Mouse (Mus musculus): ENCODE results near the gene Zfp580. TPM values are rescaled to one million over a fixed set of nuclear protein-coding genes. Genes with fewer than 3 reads are reported as not detected.
"Not testable (repeated sequence)": the region's sequence is repeated elsewhere in the genome, so short reads cannot be mapped to it uniquely, and the experiment has no call there.

Gene Zfp580
- polyA plus RNA-seq (2015; fragmentation: Nextera tagmentation; extraction: Ambion mirVana), result 48.7 and 54.0 TPM in 2 replicates

DNA sequence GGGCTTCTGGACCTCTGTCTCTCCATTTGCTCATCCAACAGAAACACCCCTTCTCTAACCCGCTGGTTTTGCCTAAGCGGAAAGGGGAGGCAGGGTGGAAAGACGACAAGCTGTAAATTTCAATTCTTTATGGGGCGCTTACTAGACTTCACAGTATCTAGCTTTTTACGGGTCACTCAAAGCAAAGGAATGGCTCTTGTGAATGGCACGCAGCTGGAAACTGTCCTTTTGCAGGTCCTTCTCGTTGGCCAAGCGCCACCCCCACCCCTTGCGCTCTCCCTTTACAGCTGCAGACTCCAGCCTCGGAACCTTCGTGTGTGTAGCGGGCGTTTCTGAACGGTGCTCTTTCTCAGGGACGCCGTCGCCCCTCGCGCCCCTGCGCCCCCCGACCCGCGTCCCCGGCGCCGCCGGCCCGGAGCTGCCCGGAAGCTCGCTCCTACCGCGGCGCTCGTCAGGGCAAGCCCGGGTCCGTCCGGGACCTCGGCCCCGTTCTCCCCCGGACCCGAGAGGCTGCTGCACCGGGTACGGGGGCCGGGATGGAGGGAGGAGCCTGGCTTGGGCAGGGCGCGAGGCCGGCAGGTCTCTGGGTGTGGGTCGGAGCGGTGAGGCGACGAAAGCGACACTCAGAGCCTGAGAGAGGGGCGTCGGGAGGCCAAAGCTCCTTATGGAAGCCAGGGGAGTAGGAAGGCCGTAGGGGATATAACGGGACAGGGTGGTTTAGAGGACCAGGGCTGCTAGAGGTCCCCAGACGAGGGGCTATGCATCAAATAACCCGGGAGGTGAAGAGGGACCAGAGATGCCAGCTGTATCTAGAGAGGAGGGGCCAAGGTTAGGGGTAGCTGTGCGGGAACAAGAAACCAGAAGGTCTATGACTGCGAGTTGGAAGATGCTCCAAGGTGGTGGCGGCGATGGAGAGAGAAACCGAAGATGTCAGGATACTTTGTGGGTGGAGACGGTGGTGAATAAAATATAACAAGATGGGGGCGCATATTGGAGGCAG lies at the start of gene Zfp580:
Zfp580 (plus strand) TSS at position 346 of the 1,000 bp plus-strand sequence.
- no peaks in the 10 kb centered on the region for H3K36me3 ChIP-seq (ENCODE audit: insufficient read depth, low read length)
- peaks cover 21% of the 10 kb centered on the region for H3K4me1 ChIP-seq (replicated peaks; ENCODE audit: insufficient read depth, low read length)
- H3K9me3 ChIP-seq (replicated peaks; ENCODE audit: low read length), result no peaks in the 10 kb centered on the region
- ATAC-seq (replicated peaks; ENCODE audit: low FRiP score, low read depth) (peak; percentile 83), DNase-seq (ENCODE audit: low spot score) (peak; percentile 81)
- H3K4me3 ChIP-seq (replicated peaks; ENCODE audit: low read depth, low read length), result peak within 1 kb of the TSS; percentile 60
- TF ChIP-seq CTCF (IDR thresholded peaks at IDR 0.05; ENCODE audit: low read depth), result no peak
- 1% methylated on average over 65 of the region's 65 CpGs for WGBS
- H3K9ac ChIP-seq (ENCODE audit: low read depth, low read length), result peak within 1 kb of the TSS; percentile 75
- peak within 1 kb of the TSS; percentile 60 for H3K27ac ChIP-seq
- H3K27me3 ChIP-seq (ENCODE audit: insufficient read depth, low read length), result peaks cover 23% of the 10 kb centered on the region
- H3K4me2 ChIP-seq (ENCODE audit: low read length), result peak within 1 kb of the TSS; percentile 81

DNA sequence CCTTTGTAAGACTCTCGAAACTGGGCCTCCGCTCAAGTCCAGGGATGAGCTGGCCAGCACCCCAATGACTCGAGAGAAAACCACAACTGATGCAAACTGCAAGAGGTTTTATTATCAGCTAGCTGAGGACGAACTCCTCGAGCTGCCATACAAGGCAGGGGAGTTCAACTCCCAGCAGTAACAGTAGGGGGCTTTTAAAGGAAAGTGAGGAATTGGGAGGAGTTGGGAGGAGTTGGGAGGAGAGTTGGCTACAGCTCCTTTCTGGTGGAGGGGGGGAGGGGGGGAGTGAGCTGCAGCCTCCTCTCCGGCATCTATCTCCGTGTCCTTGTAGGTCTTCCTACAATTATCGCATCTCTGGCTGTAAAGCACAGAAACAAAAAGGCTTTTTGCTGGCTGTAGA lies 48.5 kb upstream of the Zfp580 start:
- ATAC-seq (replicated peaks; ENCODE audit: low FRiP score, low read depth); DNase-seq (ENCODE audit: low spot score); H3K4me3 ChIP-seq (replicated peaks; ENCODE audit: low read depth, low read length); H3K27ac ChIP-seq; H3K36me3 ChIP-seq (ENCODE audit: insufficient read depth, low read length); H3K9ac ChIP-seq (ENCODE audit: low read depth, low read length); H3K9me3 ChIP-seq (replicated peaks; ENCODE audit: low read length); H3K27me3 ChIP-seq (ENCODE audit: insufficient read depth, low read length); H3K4me2 ChIP-seq (ENCODE audit: low read length); H3K4me1 ChIP-seq (replicated peaks; ENCODE audit: insufficient read depth, low read length): not testable (repeated sequence)
- 71% methylated on average over 8 of the region's 8 CpGs for WGBS

- Histone ChIP-seq H3K4me3 (replicated peaks; ENCODE audit: low read depth, low read length) (no peak overlapping the region), H3K36me3 (ENCODE audit: insufficient read depth, low read length) (peaks cover 57% of the 10 kb centered on the region), H3K27me3 (ENCODE audit: insufficient read depth, low read length) (no peaks in the 10 kb centered on the region), H3K9me3 (replicated peaks; ENCODE audit: low read length) (no peaks in the 10 kb centered on the region), H3K4me1 (replicated peaks; ENCODE audit: insufficient read depth, low read length) (no peaks in the 10 kb centered on the region), H3K27ac (no peak overlapping the region), H3K4me2 (ENCODE audit: low read length) (no peak overlapping the region), H3K9ac (ENCODE audit: low read depth, low read length) (no peak overlapping the region)
- ATAC-seq (replicated peaks; ENCODE audit: low FRiP score, low read depth), result no peak
- TF ChIP-seq CTCF (IDR thresholded peaks at IDR 0.05; ENCODE audit: low read depth), result no peak
- 95% methylated on average over 26 of the region's 26 CpGs for WGBS
- no peak for DNase-seq (ENCODE audit: low spot score)
Observed at GRCm38 (mm10) chr7:5008229-5008628, 43.1 kb upstream of the Zfp580 start.

- peaks cover 48% of the 10 kb centered on the region for H3K36me3 ChIP-seq (ENCODE audit: insufficient read depth, low read length)
- no peak for TF ChIP-seq CTCF (IDR thresholded peaks at IDR 0.05; ENCODE audit: low read depth)
- H3K9ac ChIP-seq (ENCODE audit: low read depth, low read length), result no peak overlapping the region
- no peak overlapping the region for H3K4me2 ChIP-seq (ENCODE audit: low read length)
- DNase-seq (ENCODE audit: low spot score) (no peak), ATAC-seq (replicated peaks; ENCODE audit: low FRiP score, low read depth) (no peak)
- H3K9me3 ChIP-seq (replicated peaks; ENCODE audit: low read length), result no peaks in the 10 kb centered on the region
- H3K27me3 ChIP-seq (ENCODE audit: insufficient read depth, low read length), result no peaks in the 10 kb centered on the region
- H3K27ac ChIP-seq, result no peak overlapping the region
- H3K4me3 ChIP-seq (replicated peaks; ENCODE audit: low read depth, low read length), result no peak overlapping the region
- H3K4me1 ChIP-seq (replicated peaks; ENCODE audit: insufficient read depth, low read length), result 0 out of 2 replicates have a peak, but pooled peaks cover 4% of the 10 kb centered on the region
- WGBS, result 91% methylated on average over 27 of the region's 27 CpGs
Observed at GRCm38 (mm10) chr7:5012681-5013513, 38.4 kb upstream of the Zfp580 start.

- Histone ChIP-seq H3K36me3 (ENCODE audit: insufficient read depth, low read length) (peaks cover 32% of the 10 kb centered on the region), H3K9ac (ENCODE audit: low read depth, low read length) (peak within 1 kb of the TSS; percentile 78), H3K4me3 (replicated peaks; ENCODE audit: low read depth, low read length) (peak within 1 kb of the TSS; percentile 76), H3K27ac (peak within 1 kb of the TSS; percentile 99), H3K9me3 (replicated peaks; ENCODE audit: low read length) (no peaks in the 10 kb centered on the region), H3K27me3 (ENCODE audit: insufficient read depth, low read length) (no peaks in the 10 kb centered on the region), H3K4me2 (ENCODE audit: low read length) (peak within 1 kb of the TSS; percentile 65), H3K4me1 (replicated peaks; ENCODE audit: insufficient read depth, low read length) (0 out of 2 replicates have a peak, but pooled peaks cover 7% of the 10 kb centered on the region)
- TF ChIP-seq CTCF (IDR thresholded peaks at IDR 0.05; ENCODE audit: low read depth), result no peak
- DNase-seq (ENCODE audit: low spot score) (peak; percentile 98), ATAC-seq (replicated peaks; ENCODE audit: low FRiP score, low read depth) (peak; percentile 84)
- under 1% methylated on average over 42 of the region's 42 CpGs for WGBS
Observed at GRCm38 (mm10) chr7:5014251-5015117, 36.9 kb upstream of the Zfp580 start, which contains the start of the genes Zfp524 and Fiz1. TSS of gene Zfp524 (plus strand) at chr7:5014415. TSS of gene Fiz1 (minus strand) at chr7:5014697.

All from kidney, postnatal 0 days (tissue).